Mouse (Mus musculus): ENCODE results near the gene Usp2. TPM values are rescaled to one million over a fixed set of nuclear protein-coding genes. Genes with fewer than 3 reads are reported as not detected.
A peak's percentile ranks its signal among the peaks of the same experiment; 100 is the strongest.
"Not testable (repeated sequence)": the region's sequence is repeated elsewhere in the genome, so short reads cannot be mapped to it uniquely, and the experiment has no call there.

Usp2 gene
- polyA plus RNA-seq, 1 experiment from 2014 or later = 7.3 TPM

DNA sequence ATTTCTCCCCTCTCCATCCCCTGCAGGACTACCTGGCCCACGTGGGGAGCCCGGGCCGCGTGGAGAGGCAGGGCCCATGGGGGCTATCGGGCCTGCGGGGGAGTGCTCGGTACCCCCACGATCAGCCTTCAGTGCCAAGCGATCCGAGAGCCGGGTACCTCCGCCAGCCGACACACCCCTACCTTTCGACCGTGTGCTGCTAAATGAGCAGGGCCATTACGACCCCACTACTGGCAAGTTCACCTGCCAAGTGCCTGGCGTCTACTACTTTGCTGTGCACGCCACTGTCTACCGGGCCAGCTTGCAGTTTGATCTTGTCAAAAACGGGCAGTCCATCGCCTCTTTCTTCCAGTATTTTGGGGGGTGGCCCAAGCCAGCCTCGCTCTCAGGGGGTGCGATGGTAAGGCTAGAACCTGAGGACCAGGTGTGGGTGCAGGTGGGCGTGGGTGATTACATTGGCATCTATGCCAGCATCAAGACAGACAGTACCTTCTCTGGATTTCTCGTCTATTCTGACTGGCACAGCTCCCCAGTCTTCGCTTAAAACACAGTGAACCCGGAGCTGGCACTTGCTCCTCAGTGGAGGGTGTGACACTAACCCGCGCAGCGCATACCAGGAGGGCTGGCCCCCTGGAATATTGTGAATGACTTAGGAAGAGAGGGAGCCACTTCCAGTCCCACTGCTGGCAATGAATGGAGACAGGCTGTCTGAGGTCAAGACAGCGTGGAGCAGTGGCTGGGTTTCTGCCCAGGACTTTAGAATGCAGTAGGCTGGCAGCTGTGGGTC, 41.6 kb downstream of the Usp2 start:
- Histone ChIP-seq H3K27ac (ENCODE audit: low read depth, low read length) (no peak overlapping the region), H3K36me3 (ENCODE audit: control insufficient read depth, insufficient read depth, low read length) (peaks cover 5% of the 10 kb centered on the region; the same call in 1 of the 2 replicates), H3K9ac (ENCODE audit: low read length) (peak overlapping the region; percentile 44; the same call in 1 of the 2 replicates), H3K4me2 (peak overlapping the region; percentile 34; the same call in 1 of the 2 replicates), H3K4me3 (ENCODE audit: low read depth, low read length) (no peak overlapping the region), H3K4me1 (ENCODE audit: control insufficient read depth, insufficient read depth, low read length) (peaks cover 40% of the 10 kb centered on the region), H3K9me3 (ENCODE audit: control insufficient read depth, low read length) (no peaks in the 10 kb centered on the region), H3K27me3 (ENCODE audit: control insufficient read depth, insufficient read depth, low read length) (no peaks in the 10 kb centered on the region)
- no peak for DNase-seq (ENCODE audit: low spot score, missing footprints)
- ATAC-seq (ENCODE audit: low FRiP score) = no peak
- 81% methylated on average over 31 of the region's 31 CpGs for WGBS

DNA sequence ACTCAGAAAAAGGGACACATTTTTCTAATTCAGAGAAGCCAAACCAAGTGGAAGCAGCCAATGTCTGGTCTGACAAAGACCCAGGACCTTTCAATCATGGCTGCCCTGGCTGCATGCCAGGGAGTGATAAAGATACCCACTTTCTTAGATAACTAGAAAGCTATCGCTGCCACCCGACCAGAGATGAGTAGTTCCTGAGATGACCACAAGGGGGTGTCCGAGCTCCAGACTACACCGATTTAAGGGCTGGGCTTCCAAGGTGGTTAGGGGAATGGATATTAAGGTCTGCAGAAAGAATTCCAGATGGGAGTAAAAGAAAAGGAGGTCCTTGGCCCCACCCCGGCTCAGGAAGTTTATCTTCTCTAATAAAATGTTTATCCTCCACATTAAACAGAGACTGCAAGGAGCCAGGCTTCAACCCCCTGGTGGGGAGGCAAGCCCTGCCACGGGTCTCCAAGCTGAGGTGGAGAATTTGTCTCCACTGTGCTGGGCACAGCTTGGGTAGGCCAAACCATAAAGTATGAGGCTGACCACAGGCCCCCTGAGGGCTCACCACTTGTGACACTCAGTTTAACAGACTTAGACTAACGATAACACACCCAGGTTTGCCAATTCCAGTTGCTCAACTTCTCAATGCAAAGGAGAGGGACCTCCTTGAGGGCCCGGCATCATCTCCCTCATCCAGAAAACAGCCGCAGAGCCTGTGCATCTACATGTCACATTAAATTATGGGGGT, 42.7 kb downstream of the Usp2 start:
- peak; percentile 97 for DNase-seq (ENCODE audit: low spot score, missing footprints)
- 37% methylated on average over 9 of the region's 9 CpGs for WGBS
- ATAC-seq (ENCODE audit: low FRiP score) = no peak
- Histone ChIP-seq H3K27ac (ENCODE audit: low read depth, low read length) (no peak overlapping the region), H3K9me3 (ENCODE audit: control insufficient read depth, low read length) (no peaks in the 10 kb centered on the region), H3K9ac (ENCODE audit: low read length) (no peak overlapping the region), H3K36me3 (ENCODE audit: control insufficient read depth, insufficient read depth, low read length) (peaks cover 5% of the 10 kb centered on the region; the same call in 1 of the 2 replicates), H3K4me3 (ENCODE audit: low read depth, low read length) (no peak overlapping the region), H3K4me2 (peak overlapping the region; percentile 13; the same call in 1 of the 2 replicates), H3K27me3 (ENCODE audit: control insufficient read depth, insufficient read depth, low read length) (no peaks in the 10 kb centered on the region), H3K4me1 (ENCODE audit: control insufficient read depth, insufficient read depth, low read length) (peaks cover 40% of the 10 kb centered on the region)

DNA sequence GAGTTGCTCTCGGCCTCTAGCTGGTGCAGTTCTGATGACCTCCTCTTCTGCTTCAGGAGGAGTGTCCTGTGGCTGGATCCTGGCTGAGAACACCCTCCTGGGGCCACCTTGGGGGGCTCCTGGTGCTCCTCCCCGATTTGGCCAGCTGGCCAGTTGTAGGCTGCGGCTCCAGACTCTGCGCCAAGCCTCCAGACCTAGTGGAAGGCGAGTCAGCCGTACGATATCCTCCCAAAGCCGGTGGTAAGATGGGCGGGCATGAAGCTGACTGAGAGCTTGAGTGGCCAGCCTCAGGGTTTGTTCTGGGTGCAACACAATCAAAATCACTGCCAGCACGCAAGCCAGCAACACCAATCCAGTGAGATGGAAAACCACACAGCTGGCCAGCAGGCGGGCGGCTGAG, 45.1 kb downstream of the Usp2 start:
- DNase-seq (ENCODE audit: low spot score, missing footprints); H3K9me3 ChIP-seq (ENCODE audit: control insufficient read depth, low read length); H3K27ac ChIP-seq (ENCODE audit: low read depth, low read length); H3K36me3 ChIP-seq (ENCODE audit: control insufficient read depth, insufficient read depth, low read length); ATAC-seq (ENCODE audit: low FRiP score); H3K4me3 ChIP-seq (ENCODE audit: low read depth, low read length); H3K27me3 ChIP-seq (ENCODE audit: control insufficient read depth, insufficient read depth, low read length); H3K9ac ChIP-seq (ENCODE audit: low read length): not testable (repeated sequence)
- H3K4me2 ChIP-seq = peak overlapping the region; percentile 47
- WGBS = 70% methylated on average over 10 of the region's 12 CpGs
- peaks cover 34% of the 10 kb centered on the region for H3K4me1 ChIP-seq (ENCODE audit: control insufficient read depth, insufficient read depth, low read length)

DNA sequence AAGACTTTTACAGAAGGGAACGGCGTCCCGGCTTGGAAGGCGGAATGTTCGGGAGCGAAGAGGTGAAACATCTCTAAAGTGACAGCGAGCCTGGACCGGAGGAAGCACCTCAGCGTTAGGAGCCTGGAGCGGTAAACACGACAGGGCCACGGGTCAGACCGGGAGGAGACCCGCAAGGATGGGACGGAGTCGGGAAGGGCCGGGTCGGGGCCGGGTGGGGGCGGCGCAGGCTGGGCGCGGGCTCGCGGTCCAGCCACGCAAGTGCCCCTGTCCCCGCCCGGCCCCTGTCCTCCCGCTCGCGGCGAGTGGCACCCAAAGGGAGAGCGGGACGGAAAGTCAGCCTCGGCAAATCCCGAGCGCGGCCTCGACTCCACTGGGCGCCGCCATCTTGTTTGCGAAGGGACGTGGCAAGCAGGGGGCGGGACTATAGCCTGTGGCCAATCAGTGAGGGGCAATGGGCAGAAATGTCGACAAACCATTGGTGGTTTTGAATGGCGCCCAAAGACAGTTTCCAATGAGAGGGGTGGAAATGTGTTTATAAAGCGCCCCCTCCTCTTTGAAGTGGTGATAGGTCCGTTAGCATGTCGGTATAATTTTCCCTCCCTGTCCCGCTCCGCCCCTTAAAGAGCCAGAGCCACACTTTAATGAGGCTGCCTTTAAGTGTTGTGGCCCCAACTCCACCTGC, 46.4 kb downstream of the Usp2 start, which contains the start of the genes Gm49380 and Rnf26:
TSS of gene Gm49380 (minus strand) at position 396 of the 685 bp plus-strand sequence.
TSS of gene Rnf26 (minus strand) at position 413 of the 685 bp plus-strand sequence.
- no peaks in the 10 kb centered on the region for H3K9me3 ChIP-seq (ENCODE audit: control insufficient read depth, low read length)

DNA sequence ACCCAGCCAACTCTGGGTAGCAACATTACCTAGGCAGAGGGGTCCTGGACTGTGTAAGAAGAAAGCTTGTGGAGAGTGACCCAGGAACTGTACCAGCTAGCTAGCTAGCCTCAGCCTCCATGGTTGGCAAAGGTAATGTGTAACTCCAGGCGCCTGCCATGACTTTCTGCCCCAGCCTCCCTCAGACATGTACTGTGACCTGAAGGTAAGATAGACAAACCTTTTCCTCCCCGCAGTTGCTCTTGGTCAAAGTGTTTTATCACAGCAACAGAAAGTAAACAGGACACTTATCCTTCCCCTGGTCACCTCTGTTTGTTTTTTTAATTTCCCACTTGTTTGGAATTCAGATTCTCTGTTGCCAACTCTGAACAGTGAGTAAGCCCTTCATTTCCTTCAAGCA, 47.6 kb downstream of the Usp2 start:
- Histone ChIP-seq H3K4me3 (ENCODE audit: low read depth, low read length) (no peak overlapping the region), H3K9me3 (ENCODE audit: control insufficient read depth, low read length) (no peaks in the 10 kb centered on the region; the same call in 1 of the 2 replicates), H3K27ac (ENCODE audit: low read depth, low read length) (no peak overlapping the region), H3K27me3 (ENCODE audit: control insufficient read depth, insufficient read depth, low read length) (no peaks in the 10 kb centered on the region), H3K36me3 (ENCODE audit: control insufficient read depth, insufficient read depth, low read length) (no peaks in the 10 kb centered on the region), H3K9ac (ENCODE audit: low read length) (no peak overlapping the region), H3K4me2 (no peak overlapping the region), H3K4me1 (ENCODE audit: control insufficient read depth, insufficient read depth, low read length) (peaks cover 14% of the 10 kb centered on the region)
- no peak for DNase-seq (ENCODE audit: low spot score, missing footprints)
- WGBS = 95% methylated on average over 2 of the region's 2 CpGs
- no peak for ATAC-seq (ENCODE audit: low FRiP score)

More for the DNA sequence above, 46.4 kb downstream of the Usp2 start, which contains the start of the genes Gm49380 and Rnf26:
- Histone ChIP-seq H3K4me3 (ENCODE audit: low read depth, low read length) (peak within 1 kb of the TSS; percentile 77), H3K9ac (ENCODE audit: low read length) (peak within 1 kb of the TSS; percentile 87), H3K27ac (ENCODE audit: low read depth, low read length) (no peak within 1 kb of the TSS; the same call in 1 of the 2 replicates), H3K4me2 (peak within 1 kb of the TSS; percentile 47), H3K27me3 (ENCODE audit: control insufficient read depth, insufficient read depth, low read length) (no peaks in the 10 kb centered on the region), H3K36me3 (ENCODE audit: control insufficient read depth, insufficient read depth, low read length) (no peaks in the 10 kb centered on the region), H3K4me1 (ENCODE audit: control insufficient read depth, insufficient read depth, low read length) (peaks cover 22% of the 10 kb centered on the region)
- WGBS = 2% methylated on average over 47 of the region's 51 CpGs
- peak; percentile 97 for DNase-seq (ENCODE audit: low spot score, missing footprints)
- ATAC-seq (ENCODE audit: low FRiP score) = peak; percentile 95

DNA sequence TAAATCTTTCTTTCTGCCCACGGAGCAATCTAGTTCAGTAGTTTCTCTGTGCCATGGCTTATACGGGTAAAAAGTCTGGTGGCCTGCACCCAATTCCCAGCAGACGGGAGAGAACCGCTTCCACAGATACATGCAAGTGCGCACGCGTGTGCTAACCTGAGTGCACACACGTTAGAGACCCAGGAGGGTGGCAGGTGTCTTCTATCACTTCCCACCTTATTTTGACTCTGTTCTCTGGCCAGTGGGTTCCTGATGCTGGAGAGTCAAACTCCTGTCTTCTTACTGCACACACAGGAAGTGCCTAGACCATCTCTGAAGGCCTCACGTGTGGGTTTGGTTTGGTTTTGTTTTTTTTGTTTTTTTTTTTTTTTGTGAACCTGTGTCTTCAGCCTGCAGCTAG, 48.8 kb downstream of the Usp2 start:
- Histone ChIP-seq H3K4me3 (ENCODE audit: low read depth, low read length) (no peak overlapping the region), H3K4me1 (ENCODE audit: control insufficient read depth, insufficient read depth, low read length) (peaks cover 2% of the 10 kb centered on the region), H3K4me2 (no peak overlapping the region), H3K9me3 (ENCODE audit: control insufficient read depth, low read length) (no peaks in the 10 kb centered on the region; the same call in 1 of the 2 replicates), H3K36me3 (ENCODE audit: control insufficient read depth, insufficient read depth, low read length) (no peaks in the 10 kb centered on the region), H3K27ac (ENCODE audit: low read depth, low read length) (no peak overlapping the region), H3K27me3 (ENCODE audit: control insufficient read depth, insufficient read depth, low read length) (no peaks in the 10 kb centered on the region), H3K9ac (ENCODE audit: low read length) (no peak overlapping the region)
- no peak for ATAC-seq (ENCODE audit: low FRiP score)
- no peak for DNase-seq (ENCODE audit: low spot score, missing footprints)
- 90% methylated on average over 9 of the region's 9 CpGs for WGBS

DNA sequence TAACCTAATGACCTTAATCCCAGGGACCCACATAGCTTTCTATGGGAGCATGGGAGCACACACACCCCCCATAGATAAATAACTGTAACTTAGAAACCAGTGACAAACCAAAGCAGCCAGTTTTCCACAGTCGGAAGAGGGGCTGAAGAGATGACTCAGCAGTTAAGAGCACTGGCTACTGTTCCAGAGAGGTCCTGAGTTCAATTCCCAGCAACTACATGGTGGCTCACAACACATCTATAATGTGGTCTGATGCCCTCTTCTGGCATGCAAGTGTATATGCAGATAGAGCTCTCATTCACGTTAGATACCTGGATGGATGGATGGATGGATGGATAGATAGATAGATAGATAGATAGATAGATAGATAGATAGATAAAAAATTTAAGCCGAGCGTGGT, 49.4 kb downstream of the Usp2 start:
- Histone ChIP-seq H3K36me3 (ENCODE audit: control insufficient read depth, insufficient read depth, low read length) (no peaks in the 10 kb centered on the region), H3K4me1 (ENCODE audit: control insufficient read depth, insufficient read depth, low read length) (peaks cover 2% of the 10 kb centered on the region; the same call in 1 of the 2 replicates), H3K9me3 (ENCODE audit: control insufficient read depth, low read length) (no peaks in the 10 kb centered on the region; the same call in 1 of the 2 replicates), H3K27me3 (ENCODE audit: control insufficient read depth, insufficient read depth, low read length) (no peaks in the 10 kb centered on the region), H3K9ac (ENCODE audit: low read length) (no peak overlapping the region), H3K4me3 (ENCODE audit: low read depth, low read length) (no peak overlapping the region), H3K27ac (ENCODE audit: low read depth, low read length) (no peak overlapping the region), H3K4me2 (no peak overlapping the region)
- 86% methylated on average over 4 of the region's 4 CpGs for WGBS
- peak; percentile 73 for DNase-seq (ENCODE audit: low spot score, missing footprints)
- ATAC-seq (ENCODE audit: low FRiP score) = no peak

DNA sequence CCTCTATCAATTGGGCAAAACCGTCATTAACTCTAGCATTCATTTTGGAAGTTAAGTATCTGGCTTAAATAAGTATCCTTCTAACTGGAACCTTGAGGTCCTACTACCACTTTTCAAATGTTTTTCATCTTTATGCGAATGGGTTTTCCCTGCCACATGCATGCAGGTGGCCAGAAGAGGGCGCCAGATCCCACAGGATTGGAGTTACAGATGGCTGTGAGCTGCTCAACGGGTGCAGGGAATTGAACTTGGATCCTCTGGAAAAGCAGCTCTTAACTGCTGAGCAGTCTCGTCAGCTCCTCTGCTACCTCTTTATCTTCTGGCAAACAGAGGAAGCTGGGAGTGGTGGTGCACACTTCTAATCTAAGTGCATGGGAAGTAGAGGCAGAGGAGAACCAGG, 52.2 kb downstream of the Usp2 start:
- no peak overlapping the region for H3K9ac ChIP-seq (ENCODE audit: low read length)
- no peak overlapping the region for H3K4me3 ChIP-seq (ENCODE audit: low read depth, low read length)
- DNase-seq (ENCODE audit: low spot score, missing footprints) (no peak), ATAC-seq (ENCODE audit: low FRiP score) (no peak)
- H3K27me3 ChIP-seq (ENCODE audit: control insufficient read depth, insufficient read depth, low read length) = no peaks in the 10 kb centered on the region
- no peaks in the 10 kb centered on the region; the same call in 1 of the 2 replicates for H3K9me3 ChIP-seq (ENCODE audit: control insufficient read depth, low read length)
- H3K27ac ChIP-seq (ENCODE audit: low read depth, low read length) = no peak overlapping the region
- WGBS = 51% methylated on average over 5 of the region's 5 CpGs
- H3K36me3 ChIP-seq (ENCODE audit: control insufficient read depth, insufficient read depth, low read length) = no peaks in the 10 kb centered on the region
- H3K4me2 ChIP-seq = no peak overlapping the region
- no peaks in the 10 kb centered on the region for H3K4me1 ChIP-seq (ENCODE audit: control insufficient read depth, insufficient read depth, low read length)
